Mouse (Mus musculus): ENCODE measurements around the gene Syt12. TPM values are rescaled to one million over a fixed set of nuclear protein-coding genes. Genes with fewer than 3 reads are reported as not detected.
A peak's percentile ranks its signal among the peaks of the same experiment; 100 is the strongest.

The Syt12 gene
- polyA plus RNA-seq, 1 experiment from 2014 or later: 1.8 TPM

- peaks cover 6% of the 10 kb centered on the region; the same call in 1 of the 2 replicates for H3K4me1 ChIP-seq (ENCODE audit: control insufficient read depth, insufficient read depth, low read length)
- ATAC-seq (ENCODE audit: insufficient read depth, low FRiP score, low TSS enrichment): peak; percentile 100
- WGBS: under 1% methylated on average over 79 of the region's 82 CpGs
Measured at GRCm38 (mm10) chr19:4509986-4510963, 33.0 kb upstream of the Syt12 start, which contains the start of gene Pcx. Gene Pcx (plus strand): TSS chr19:4510472.

GRCm38 (mm10) chr19:4507746-4508145 is 30.5 kb upstream of the Syt12 start:
- no peak for DNase-seq (ENCODE audit: low spot score)
- H3K4me2 ChIP-seq (ENCODE audit: low read depth): no peak overlapping the region
- 73% methylated on average over 3 of the region's 3 CpGs for WGBS
- H3K4me3 ChIP-seq (ENCODE audit: low read depth, low read length): no peak overlapping the region
- H3K9me3 ChIP-seq (ENCODE audit: control insufficient read depth, low read length): no peaks in the 10 kb centered on the region
- H3K27ac ChIP-seq (ENCODE audit: low read depth, low read length): no peak overlapping the region
- H3K36me3 ChIP-seq (ENCODE audit: control insufficient read depth, insufficient read depth, low read length): no peaks in the 10 kb centered on the region
- ATAC-seq (ENCODE audit: insufficient read depth, low FRiP score, low TSS enrichment): no peak
- no peaks in the 10 kb centered on the region for H3K27me3 ChIP-seq (ENCODE audit: control insufficient read depth, insufficient read depth, low read length)
- H3K9ac ChIP-seq (ENCODE audit: low read length): no peak overlapping the region
- peaks cover 6% of the 10 kb centered on the region; the same call in 1 of the 2 replicates for H3K4me1 ChIP-seq (ENCODE audit: control insufficient read depth, insufficient read depth, low read length)

More at GRCm38 (mm10) chr19:4509986-4510963, 33.0 kb upstream of the Syt12 start, which contains the start of gene Pcx:
- H3K4me2 ChIP-seq (ENCODE audit: low read depth): peak within 1 kb of the TSS; percentile 81
- H3K9me3 ChIP-seq (ENCODE audit: control insufficient read depth, low read length): no peaks in the 10 kb centered on the region
- peak; percentile 100 for DNase-seq (ENCODE audit: low spot score)
- H3K27me3 ChIP-seq (ENCODE audit: control insufficient read depth, insufficient read depth, low read length): no peaks in the 10 kb centered on the region
- H3K4me3 ChIP-seq (ENCODE audit: low read depth, low read length): peak within 1 kb of the TSS; percentile 70
- peak within 1 kb of the TSS; percentile 14; the same call in 1 of the 2 replicates for H3K27ac ChIP-seq (ENCODE audit: low read depth, low read length)
- peak within 1 kb of the TSS; percentile 57 for H3K9ac ChIP-seq (ENCODE audit: low read length)
- no peaks in the 10 kb centered on the region for H3K36me3 ChIP-seq (ENCODE audit: control insufficient read depth, insufficient read depth, low read length)

GRCm38 (mm10) chr19:4504830-4505229 is 27.6 kb upstream of the Syt12 start:
- DNase-seq (ENCODE audit: low spot score): no peak
- WGBS: 94% methylated on average over 1 of the region's 1 CpGs
- no peak overlapping the region for H3K4me2 ChIP-seq (ENCODE audit: low read depth)

DNA sequence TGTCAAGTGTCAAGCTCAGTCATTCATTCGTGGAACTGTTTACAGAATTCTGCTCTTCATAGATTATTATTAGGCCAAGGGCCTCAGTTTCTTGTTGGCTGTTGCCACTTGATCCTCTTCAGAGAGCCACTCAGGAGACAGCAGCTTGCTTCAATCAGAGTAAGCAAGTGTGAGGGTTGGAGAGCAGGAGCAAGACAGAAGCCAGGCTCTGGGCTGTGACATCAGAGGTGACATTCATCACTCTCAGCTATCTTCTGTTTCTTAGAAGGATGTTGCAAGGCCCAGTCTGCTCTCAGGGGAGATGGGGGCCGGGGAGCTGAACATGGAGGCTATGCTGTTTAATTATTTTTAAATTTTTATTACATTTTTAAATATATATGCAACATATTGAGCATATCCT is 25.5 kb upstream of the Syt12 start:
- no peak overlapping the region for H3K4me2 ChIP-seq (ENCODE audit: low read depth)
- 75% methylated on average over 2 of the region's 2 CpGs for WGBS
- H3K4me1 ChIP-seq (ENCODE audit: control insufficient read depth, insufficient read depth, low read length): peaks cover 4% of the 10 kb centered on the region; the same call in 1 of the 2 replicates
- DNase-seq (ENCODE audit: low spot score) (no peak), ATAC-seq (ENCODE audit: insufficient read depth, low FRiP score, low TSS enrichment) (no peak)
- no peaks in the 10 kb centered on the region for H3K9me3 ChIP-seq (ENCODE audit: control insufficient read depth, low read length)
- no peak overlapping the region for H3K27ac ChIP-seq (ENCODE audit: low read depth, low read length)
- no peaks in the 10 kb centered on the region for H3K36me3 ChIP-seq (ENCODE audit: control insufficient read depth, insufficient read depth, low read length)
- H3K27me3 ChIP-seq (ENCODE audit: control insufficient read depth, insufficient read depth, low read length): no peaks in the 10 kb centered on the region
- no peak overlapping the region for H3K4me3 ChIP-seq (ENCODE audit: low read depth, low read length)
- H3K9ac ChIP-seq (ENCODE audit: low read length): no peak overlapping the region

More at GRCm38 (mm10) chr19:4504830-4505229, 27.6 kb upstream of the Syt12 start:
- Histone ChIP-seq H3K4me1 (ENCODE audit: control insufficient read depth, insufficient read depth, low read length) (peaks cover 3% of the 10 kb centered on the region; the same call in 1 of the 2 replicates), H3K9ac (ENCODE audit: low read length) (no peak overlapping the region), H3K9me3 (ENCODE audit: control insufficient read depth, low read length) (no peaks in the 10 kb centered on the region), H3K27ac (ENCODE audit: low read depth, low read length) (no peak overlapping the region), H3K36me3 (ENCODE audit: control insufficient read depth, insufficient read depth, low read length) (no peaks in the 10 kb centered on the region), H3K4me3 (ENCODE audit: low read depth, low read length) (no peak overlapping the region), H3K27me3 (ENCODE audit: control insufficient read depth, insufficient read depth, low read length) (no peaks in the 10 kb centered on the region)
- ATAC-seq (ENCODE audit: insufficient read depth, low FRiP score, low TSS enrichment): no peak

GRCm38 (mm10) chr19:4498062-4498933 is 21.1 kb upstream of the Syt12 start, which contains the start of gene 2010003K11Rik:
Gene 2010003K11Rik (minus strand): TSS chr19:4498583.
- 59% methylated on average over 16 of the region's 16 CpGs for WGBS
- no peak for ATAC-seq (ENCODE audit: insufficient read depth, low FRiP score, low TSS enrichment)
- DNase-seq (ENCODE audit: low spot score): no peak
- H3K9me3 ChIP-seq (ENCODE audit: control insufficient read depth, low read length): no peaks in the 10 kb centered on the region
- H3K27ac ChIP-seq (ENCODE audit: low read depth, low read length): no peak within 1 kb of the TSS
- H3K9ac ChIP-seq (ENCODE audit: low read length): peak within 1 kb of the TSS; percentile 6; the same call in 1 of the 2 replicates
- H3K36me3 ChIP-seq (ENCODE audit: control insufficient read depth, insufficient read depth, low read length): no peaks in the 10 kb centered on the region
- no peak within 1 kb of the TSS for H3K4me2 ChIP-seq (ENCODE audit: low read depth)
- no peak within 1 kb of the TSS for H3K4me3 ChIP-seq (ENCODE audit: low read depth, low read length)
- H3K4me1 ChIP-seq (ENCODE audit: control insufficient read depth, insufficient read depth, low read length): peaks cover 6% of the 10 kb centered on the region; the same call in 1 of the 2 replicates
- H3K27me3 ChIP-seq (ENCODE audit: control insufficient read depth, insufficient read depth, low read length): no peaks in the 10 kb centered on the region

DNA sequence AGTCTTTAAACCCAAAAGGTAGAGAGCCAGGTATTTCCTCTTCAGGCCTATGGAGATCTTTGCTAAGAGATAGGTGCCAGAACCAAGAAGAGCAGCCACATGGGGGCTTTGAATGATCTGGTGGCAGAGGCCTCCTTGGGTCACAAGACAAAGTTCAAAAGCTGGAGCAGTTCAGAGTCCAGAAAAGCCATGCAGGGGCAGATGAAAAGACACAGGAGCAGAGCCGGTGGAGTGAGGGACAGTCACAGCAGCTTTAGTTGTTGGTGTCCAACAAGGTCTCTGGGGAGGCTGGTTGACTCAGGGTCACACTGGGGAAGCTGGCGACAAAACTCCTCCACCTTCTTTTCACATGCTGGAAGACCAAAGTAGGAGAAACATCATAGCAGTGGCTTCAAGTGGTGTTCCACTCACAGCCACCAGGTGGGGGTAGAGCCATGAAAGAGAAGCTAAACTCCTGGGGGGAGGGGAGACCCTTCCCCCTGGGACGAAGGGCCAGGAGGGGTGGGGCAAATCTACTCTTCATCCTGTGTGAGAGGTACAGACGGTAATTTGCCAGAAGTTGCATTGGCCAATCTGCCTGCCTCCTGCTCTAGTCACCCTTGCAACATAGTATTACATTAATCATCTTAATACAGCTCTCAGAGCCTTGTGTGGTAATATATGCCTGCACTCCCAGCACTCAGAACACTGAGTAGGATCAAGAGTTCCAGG is 20.2 kb upstream of the Syt12 start:
- H3K36me3 ChIP-seq (ENCODE audit: control insufficient read depth, insufficient read depth, low read length): no peaks in the 10 kb centered on the region
- no peaks in the 10 kb centered on the region for H3K9me3 ChIP-seq (ENCODE audit: control insufficient read depth, low read length)
- no peak overlapping the region for H3K4me2 ChIP-seq (ENCODE audit: low read depth)
- WGBS: 5% methylated on average over 4 of the region's 4 CpGs
- H3K4me3 ChIP-seq (ENCODE audit: low read depth, low read length): no peak overlapping the region
- H3K27ac ChIP-seq (ENCODE audit: low read depth, low read length): no peak overlapping the region
- H3K4me1 ChIP-seq (ENCODE audit: control insufficient read depth, insufficient read depth, low read length): peaks cover 6% of the 10 kb centered on the region; the same call in 1 of the 2 replicates
- no peaks in the 10 kb centered on the region for H3K27me3 ChIP-seq (ENCODE audit: control insufficient read depth, insufficient read depth, low read length)
- ATAC-seq (ENCODE audit: insufficient read depth, low FRiP score, low TSS enrichment) (no peak; the same call in 1 of the 2 replicates), DNase-seq (ENCODE audit: low spot score) (peak; percentile 87)
- H3K9ac ChIP-seq (ENCODE audit: low read length): no peak overlapping the region

DNA sequence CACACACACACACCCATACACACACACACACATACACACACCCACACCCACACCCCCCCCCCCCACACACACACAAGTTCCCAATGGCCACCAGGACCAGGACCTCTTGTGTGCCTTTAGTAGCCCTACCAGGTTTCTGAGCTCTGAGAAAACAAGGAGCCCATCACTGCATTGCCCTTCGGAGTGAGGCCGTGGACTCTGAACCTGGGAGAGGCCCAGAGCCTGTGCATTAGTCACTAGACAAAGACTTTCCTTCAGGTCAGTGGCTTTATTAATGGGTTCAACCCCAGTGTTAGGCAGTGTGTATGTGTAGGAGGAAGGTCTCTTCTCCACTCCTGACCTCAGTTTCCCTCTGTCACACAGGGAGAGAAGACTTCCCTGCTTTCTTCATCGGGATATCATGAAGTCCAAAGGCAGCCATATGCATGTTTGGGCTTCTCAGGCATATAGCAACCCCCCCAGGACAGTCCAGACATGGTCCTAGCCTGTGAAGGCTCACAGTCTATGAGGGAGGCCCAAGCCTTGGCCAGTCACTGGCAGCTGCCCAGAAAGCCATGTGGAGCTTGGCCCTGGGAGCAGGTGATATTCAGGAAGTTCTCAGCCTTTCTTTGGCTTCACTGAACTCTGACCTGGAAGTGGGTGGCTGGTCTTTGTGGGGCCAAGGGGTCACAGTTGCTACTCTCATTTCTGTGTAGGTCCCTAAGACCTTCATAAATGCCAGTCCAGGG is 19.5 kb upstream of the Syt12 start:
- H3K9me3 ChIP-seq (ENCODE audit: control insufficient read depth, low read length): no peaks in the 10 kb centered on the region

More for the DNA sequence above, 19.5 kb upstream of the Syt12 start:
- no peaks in the 10 kb centered on the region for H3K36me3 ChIP-seq (ENCODE audit: control insufficient read depth, insufficient read depth, low read length)
- no peak for DNase-seq (ENCODE audit: low spot score)
- no peaks in the 10 kb centered on the region for H3K27me3 ChIP-seq (ENCODE audit: control insufficient read depth, insufficient read depth, low read length)
- ATAC-seq (ENCODE audit: insufficient read depth, low FRiP score, low TSS enrichment): no peak
- H3K4me3 ChIP-seq (ENCODE audit: low read depth, low read length): no peak overlapping the region
- WGBS: 79% methylated on average over 3 of the region's 3 CpGs
- H3K27ac ChIP-seq (ENCODE audit: low read depth, low read length): no peak overlapping the region
- H3K4me1 ChIP-seq (ENCODE audit: control insufficient read depth, insufficient read depth, low read length): peaks cover 6% of the 10 kb centered on the region; the same call in 1 of the 2 replicates
- no peak overlapping the region for H3K4me2 ChIP-seq (ENCODE audit: low read depth)
- H3K9ac ChIP-seq (ENCODE audit: low read length): no peak overlapping the region

All from neural tube, embryonic 11.5 days (tissue).